Mouse (Mus musculus) kidney, embryonic 14.5 days (tissue): ENCODE results near the gene Olfr251. TPM values are rescaled to one million over a fixed set of nuclear protein-coding genes. Genes with fewer than 3 reads are reported as not detected.

Experiments
- ATAC-seq: fragments of 200-750 bp; cut with Nextera tagmentation; 2 replicates; pipeline ENCODE4 v1.8.0; 2017; ENCODE audit warnings: moderate number of reproducible peaks, mild to moderate bottlenecking, moderate TSS enrichment, moderate library complexity; ENCODE audit not compliant: low FRiP score, low TSS enrichment
- H3K27ac ChIP-seq: fragments of 300-500 bp; sonication (generic); 2 replicates; pipeline ENCODE4 v1.5.1; 2014; ENCODE audit warnings: low read depth, mild to moderate bottlenecking, low read length, moderate library complexity, mixed read lengths
- H3K27me3 ChIP-seq: fragments of 300-500 bp; sonication (generic); 2 replicates; pipeline ENCODE4 v1.6.1; 2014; ENCODE audit warnings: mild to moderate bottlenecking, low read length; ENCODE audit not compliant: control insufficient read depth, insufficient read depth
- H3K36me3 ChIP-seq: fragments of 300-500 bp; sonication (generic); 2 replicates; pipeline ENCODE4 v1.6.1; 2014; ENCODE audit warnings: low read length, mixed read lengths; ENCODE audit not compliant: control insufficient read depth, insufficient read depth
- H3K4me1 ChIP-seq: fragments of 300-500 bp; sonication (generic); 2 replicates; pipeline ENCODE4 v1.6.1; 2014; ENCODE audit warnings: low read length, mixed read lengths; ENCODE audit not compliant: control insufficient read depth, insufficient read depth
- H3K4me2 ChIP-seq: fragments of 300-500 bp; sonication (generic); replicated peaks from 2 replicates; pipeline ENCODE4 v1.6.1; 2014; ENCODE audit warnings: low read depth, mild to moderate bottlenecking, low read length
- H3K4me3 ChIP-seq: fragments of 300-500 bp; sonication (generic); 2 replicates; pipeline ENCODE4 v1.5.1; 2014; ENCODE audit warnings: mild to moderate bottlenecking, low read length
- H3K9ac ChIP-seq: fragments of 300-500 bp; sonication (generic); 2 replicates; pipeline ENCODE4 v1.6.1; 2014; ENCODE audit warnings: low read depth, mild to moderate bottlenecking, low read length, moderate library complexity
- H3K9me3 ChIP-seq: fragments of 300-500 bp; sonication (generic); 2 replicates; pipeline ENCODE4 v1.6.1; 2016; ENCODE audit warnings: low read length; ENCODE audit not compliant: control insufficient read depth
- WGBS: fragments of 180-500 bp; shearing (Covaris S2); extraction: QIAGEN DNeasy Blood & Tissue Kit; methylation state at CpG from one replicate; pipeline ENCODE4 v1.1.7; 2014; 5-methylcytosine and 5-hydroxymethylcytosine counted together
- polyA plus RNA-seq: library from polyadenylated mRNA; unstranded; fragments of >200 nt; fragmentation: Nextera tagmentation; extraction: Ambion mirVana; gene quantifications from 2 replicates; pipeline ENCODE4 v1.2.1, GENCODE M21; 2014

Gene Olfr251
- polyA plus RNA-seq, 1 experiment from 2014 or later = not detected

DNA sequence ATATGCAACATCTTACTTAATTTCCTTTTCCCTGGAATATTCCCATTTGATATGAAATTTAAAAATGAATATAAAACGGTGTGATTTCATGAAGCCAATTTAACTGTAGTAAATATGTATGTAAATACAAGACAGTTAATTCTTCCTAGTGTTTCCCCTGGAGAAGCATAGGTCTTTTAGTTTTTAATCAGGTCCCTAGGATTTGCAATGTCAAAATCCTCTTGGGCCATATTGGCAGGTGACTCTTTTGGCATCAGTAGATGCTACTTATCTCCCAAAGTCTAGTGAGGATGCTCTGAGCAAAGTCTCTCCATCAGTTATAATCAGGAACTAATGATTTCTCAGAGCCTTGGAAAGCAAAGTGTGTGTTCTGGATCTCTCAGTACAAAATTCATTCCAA, 52.3 kb downstream of the Olfr251 start, which contains the start of gene Olfr901:
Olfr901 (plus strand) TSS at position 301 of the 400 bp plus-strand sequence.
- Histone ChIP-seq H3K4me3 (no peak within 1 kb of the TSS), H3K27ac (no peak within 1 kb of the TSS), H3K36me3 (no peaks in the 10 kb centered on the region), H3K27me3 (no peaks in the 10 kb centered on the region), H3K9ac (no peak within 1 kb of the TSS), H3K4me2 (no peak within 1 kb of the TSS), H3K4me1 (no peaks in the 10 kb centered on the region), H3K9me3 (peaks cover 3% of the 10 kb centered on the region; the same call in 1 of the 2 replicates)
- ATAC-seq = no peak
- WGBS = 83% methylated on average over 1 of the region's 1 CpGs

Other genes with a start within 250 kb of the Olfr251 start
- not detected in 2 replicates for gene Olfr890, start 234.6 kb upstream of the Olfr251 start, polyA plus RNA-seq
- not detected in 2 replicates for gene Olfr891, start 196.3 kb upstream of the Olfr251 start, polyA plus RNA-seq
- gene Olfr893, start 168.7 kb upstream of the Olfr251 start, polyA plus RNA-seq = not detected in 2 replicates
- gene Olfr894, start 159.0 kb upstream of the Olfr251 start, polyA plus RNA-seq = not detected in 2 replicates
- not detected in 2 replicates for gene Olfr143, start 124.3 kb upstream of the Olfr251 start, polyA plus RNA-seq
- not detected in 2 replicates for gene Olfr895, start 109.2 kb upstream of the Olfr251 start, polyA plus RNA-seq
- gene Olfr896-ps1, start 86.0 kb upstream of the Olfr251 start, polyA plus RNA-seq = not detected in 2 replicates
- gene Olfr25, start 48.0 kb upstream of the Olfr251 start, polyA plus RNA-seq = not detected in 2 replicates
- not detected in 2 replicates for gene Olfr898, start 28.7 kb upstream of the Olfr251 start, polyA plus RNA-seq
- not detected in 2 replicates for gene Olfr250, start 10.2 kb upstream of the Olfr251 start, polyA plus RNA-seq
- not detected in 2 replicates for gene Olfr147, start 24.6 kb downstream of the Olfr251 start, polyA plus RNA-seq
- gene Olfr901, start 52.4 kb downstream of the Olfr251 start, polyA plus RNA-seq = not detected in 2 replicates
- not detected in 2 replicates for gene Olfr902, start 70.6 kb downstream of the Olfr251 start, polyA plus RNA-seq
- gene Olfr904, start 86.1 kb downstream of the Olfr251 start, polyA plus RNA-seq = not detected in 2 replicates
- gene Olfr905, start 94.0 kb downstream of the Olfr251 start, polyA plus RNA-seq = not detected in 2 replicates
- not detected in 2 replicates for gene Olfr906, start 110.0 kb downstream of the Olfr251 start, polyA plus RNA-seq
- not detected in 2 replicates for gene Olfr907, start 118.7 kb downstream of the Olfr251 start, polyA plus RNA-seq
- gene Olfr911-ps1, start 144.5 kb downstream of the Olfr251 start, polyA plus RNA-seq = not detected in 2 replicates
- gene Olfr910, start 160.8 kb downstream of the Olfr251 start, polyA plus RNA-seq = not detected in 2 replicates
- gene Olfr912, start 203.1 kb downstream of the Olfr251 start, polyA plus RNA-seq = not detected in 2 replicates
- gene Olfr913, start 215.7 kb downstream of the Olfr251 start, polyA plus RNA-seq = not detected in 2 replicates
- gene Olfr914, start 228.0 kb downstream of the Olfr251 start, polyA plus RNA-seq = not detected in 2 replicates